Mouse (Mus musculus) forebrain, embryonic 10.5 days (tissue): ENCODE results near the gene St8sia2. TPM values are rescaled to one million over a fixed set of nuclear protein-coding genes. Genes with fewer than 3 reads are reported as not detected.
A peak's percentile ranks its signal among the peaks of the same experiment; 100 is the strongest.
"Not testable (repeated sequence)": the region's sequence is repeated elsewhere in the genome, so short reads cannot be mapped to it uniquely, and the experiment has no call there.

Experiments
- DNase-seq: peaks from one replicate; pipeline ENCODE4 v3.0.0-alpha.2; 2017; ENCODE audit warnings: low spot score; ENCODE audit errors: extremely low spot score
- H3K27ac ChIP-seq: fragments of 300-500 bp; sonication (generic); 2 replicates; pipeline ENCODE4 v1.5.1; 2016; ENCODE audit warnings: mild to moderate bottlenecking
- H3K27me3 ChIP-seq: fragments of 300-500 bp; sonication (generic); 2 replicates; pipeline ENCODE4 v1.6.1; 2016; ENCODE audit warnings: mild to moderate bottlenecking; ENCODE audit not compliant: poor library complexity, severe bottlenecking
- H3K36me3 ChIP-seq: fragments of 300-500 bp; sonication (generic); replicated peaks from 2 replicates; pipeline ENCODE4 v1.6.1; 2016; ENCODE audit warnings: mild to moderate bottlenecking, moderate library complexity
- H3K4me1 ChIP-seq: fragments of 300-500 bp; sonication (generic); 2 replicates; pipeline ENCODE4 v1.6.1; 2016
- H3K4me3 ChIP-seq: fragments of 300-500 bp; sonication (generic); 2 replicates; pipeline ENCODE4 v1.5.1; 2016; ENCODE audit warnings: mild to moderate bottlenecking, moderate library complexity
- H3K9me3 ChIP-seq: fragments of 300-500 bp; sonication (generic); 2 replicates; pipeline ENCODE4 v1.6.1; 2016; ENCODE audit warnings: mild to moderate bottlenecking, moderate library complexity
- WGBS: fragments of 180-500 bp; shearing (Covaris S2); methylation state at CpG from one replicate; pipeline ENCODE4 v1.1.7; 2016; 5-methylcytosine and 5-hydroxymethylcytosine counted together
- polyA plus RNA-seq: library from polyadenylated mRNA; unstranded; fragments of >200 nt; fragmentation: Nextera tagmentation; extraction: Ambion mirVana; gene quantifications from 2 replicates; pipeline ENCODE4 v1.2.1, GENCODE M21; 2016

Gene St8sia2
- polyA plus RNA-seq, 1 experiment from 2014 or later = 12.4 TPM

DNA sequence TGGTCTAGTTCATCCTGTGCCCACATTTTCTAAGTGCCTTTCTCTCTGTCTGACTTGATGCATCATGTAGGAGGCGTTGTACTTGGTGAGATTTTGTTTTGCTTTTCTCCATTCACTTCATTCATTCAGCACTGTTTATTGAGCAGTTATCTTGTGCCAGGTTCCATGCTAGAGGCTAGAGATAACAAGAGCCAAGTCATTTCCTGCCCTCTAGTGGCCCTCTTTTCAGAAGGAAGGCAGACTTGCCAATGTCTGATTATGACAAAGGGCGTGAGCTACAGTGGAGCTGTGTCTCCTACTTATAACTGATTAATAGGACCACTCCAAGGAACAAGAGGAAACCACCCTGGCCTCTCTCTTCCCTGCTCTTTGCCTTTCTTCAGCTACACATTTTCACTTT is 3.1 kb upstream of the St8sia2 start:
- H3K36me3 ChIP-seq = no peaks in the 10 kb centered on the region
- no peak overlapping the region for H3K4me3 ChIP-seq
- no peaks in the 10 kb centered on the region for H3K9me3 ChIP-seq
- no peak for DNase-seq
- H3K27ac ChIP-seq = no peak overlapping the region
- peaks cover 17% of the 10 kb centered on the region for H3K4me1 ChIP-seq
- H3K27me3 ChIP-seq = peaks cover 45% of the 10 kb centered on the region
- 90% methylated on average over 2 of the region's 2 CpGs for WGBS

GRCm38 (mm10) chr7:74012858-74013600 is 461 bp downstream of the St8sia2 start:
- WGBS = under 1% methylated on average over 70 of the region's 70 CpGs
- H3K4me1 ChIP-seq = peaks cover 43% of the 10 kb centered on the region
- H3K4me3 ChIP-seq = peak overlapping the region; percentile 86
- peaks cover 50% of the 10 kb centered on the region for H3K27me3 ChIP-seq
- H3K9me3 ChIP-seq = no peaks in the 10 kb centered on the region
- peak; percentile 67 for DNase-seq
- H3K27ac ChIP-seq = peak overlapping the region; percentile 96
- no peaks in the 10 kb centered on the region for H3K36me3 ChIP-seq

- H3K4me1 ChIP-seq = peaks cover 52% of the 10 kb centered on the region
- no peaks in the 10 kb centered on the region for H3K36me3 ChIP-seq
- 3% methylated on average over 43 of the region's 43 CpGs for WGBS
These were observed 1.3 kb downstream of the St8sia2 start for GRCm38 (mm10) chr7:74011976-74012857.

DNA sequence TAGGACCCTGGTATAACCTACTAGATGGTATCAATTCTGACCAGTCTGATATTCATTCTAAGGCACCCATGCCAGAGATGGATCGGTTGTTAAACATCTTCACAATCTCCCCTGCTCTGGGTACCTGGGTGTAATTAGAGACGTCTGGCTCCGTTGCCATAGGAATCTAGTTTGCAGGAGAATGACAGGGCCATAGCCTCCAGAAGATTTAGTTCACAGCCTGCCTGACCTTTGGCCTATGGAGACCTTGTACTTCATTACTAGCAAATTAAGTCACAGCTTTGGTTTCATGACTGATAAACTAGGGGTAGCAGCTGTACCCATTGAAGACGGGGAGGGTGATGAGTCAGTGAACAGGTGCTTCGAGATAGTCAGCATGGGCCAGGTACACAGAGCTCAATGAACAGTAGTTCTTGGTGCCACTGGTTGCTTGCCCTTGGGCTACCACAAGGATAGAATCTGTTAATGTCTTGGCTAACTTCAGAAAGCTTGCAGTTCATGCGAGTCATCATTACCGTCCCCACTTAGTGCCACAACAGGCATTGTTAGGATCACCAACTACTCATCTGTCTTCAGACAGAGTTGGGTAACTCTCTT is 4.4 kb downstream of the St8sia2 start:
- Histone ChIP-seq H3K27me3 (peaks cover 21% of the 10 kb centered on the region), H3K4me3 (no peak overlapping the region), H3K36me3 (peaks cover 4% of the 10 kb centered on the region; the same call in 1 of the 2 replicates), H3K27ac (no peak overlapping the region), H3K4me1 (peaks cover 75% of the 10 kb centered on the region), H3K9me3 (no peaks in the 10 kb centered on the region)
- no peak for DNase-seq
- 51% methylated on average over 7 of the region's 7 CpGs for WGBS

More at GRCm38 (mm10) chr7:74011976-74012857, 1.3 kb downstream of the St8sia2 start:
- Histone ChIP-seq H3K27me3 (peaks cover 46% of the 10 kb centered on the region), H3K4me3 (peak overlapping the region; percentile 86), H3K27ac (peak overlapping the region; percentile 96), H3K9me3 (no peaks in the 10 kb centered on the region)
- DNase-seq = no peak

DNA sequence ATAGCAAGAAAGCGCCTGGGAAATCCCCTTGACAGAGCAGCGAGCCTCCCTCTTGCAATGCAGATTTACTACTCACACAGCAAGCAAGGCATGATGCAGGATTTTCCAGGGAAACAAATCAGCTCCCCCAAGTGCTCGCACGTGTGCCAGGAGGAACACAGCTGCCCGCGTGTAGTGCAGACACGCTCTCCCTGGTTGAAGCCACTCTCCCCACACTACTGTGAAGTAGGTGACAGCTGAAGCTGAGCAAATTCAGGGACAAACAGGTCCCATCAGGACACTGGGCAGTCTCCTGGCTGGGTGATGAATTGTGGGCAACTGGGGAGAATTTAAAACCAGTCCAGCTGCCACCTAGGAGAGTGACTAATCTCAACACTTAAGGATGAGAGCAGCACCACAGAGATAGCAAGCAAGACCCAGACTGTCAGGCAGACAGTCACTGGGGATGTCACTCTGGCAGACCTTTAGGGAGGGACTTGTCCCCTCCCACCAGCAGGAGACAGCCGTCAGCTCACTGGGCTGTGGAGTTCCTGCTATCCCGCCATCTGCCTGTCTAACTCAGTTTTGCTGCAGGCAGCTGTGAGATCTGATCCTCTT is 6.6 kb downstream of the St8sia2 start:
- H3K9me3 ChIP-seq = no peaks in the 10 kb centered on the region
- peaks cover 67% of the 10 kb centered on the region for H3K4me1 ChIP-seq
- H3K4me3 ChIP-seq = no peak overlapping the region
- peaks cover 6% of the 10 kb centered on the region; the same call in 1 of the 2 replicates for H3K36me3 ChIP-seq
- H3K27ac ChIP-seq = peak overlapping the region; percentile 63
- peaks cover 13% of the 10 kb centered on the region for H3K27me3 ChIP-seq
- no peak for DNase-seq
- WGBS = 8% methylated on average over 9 of the region's 9 CpGs

- peaks cover 62% of the 10 kb centered on the region for H3K4me1 ChIP-seq
- no peak overlapping the region for H3K4me3 ChIP-seq
- DNase-seq = no peak
- WGBS = 3% methylated on average over 1 of the region's 1 CpGs
- no peaks in the 10 kb centered on the region for H3K9me3 ChIP-seq
- H3K27ac ChIP-seq = peak overlapping the region; percentile 63
- H3K36me3 ChIP-seq = peaks cover 6% of the 10 kb centered on the region; the same call in 1 of the 2 replicates
- H3K27me3 ChIP-seq = peaks cover 8% of the 10 kb centered on the region
These were observed 7.1 kb downstream of the St8sia2 start for GRCm38 (mm10) chr7:74006364-74006763.

- no peaks in the 10 kb centered on the region for H3K27me3 ChIP-seq
These were observed 12.6 kb downstream of the St8sia2 start for GRCm38 (mm10) chr7:74000743-74001510.

DNA sequence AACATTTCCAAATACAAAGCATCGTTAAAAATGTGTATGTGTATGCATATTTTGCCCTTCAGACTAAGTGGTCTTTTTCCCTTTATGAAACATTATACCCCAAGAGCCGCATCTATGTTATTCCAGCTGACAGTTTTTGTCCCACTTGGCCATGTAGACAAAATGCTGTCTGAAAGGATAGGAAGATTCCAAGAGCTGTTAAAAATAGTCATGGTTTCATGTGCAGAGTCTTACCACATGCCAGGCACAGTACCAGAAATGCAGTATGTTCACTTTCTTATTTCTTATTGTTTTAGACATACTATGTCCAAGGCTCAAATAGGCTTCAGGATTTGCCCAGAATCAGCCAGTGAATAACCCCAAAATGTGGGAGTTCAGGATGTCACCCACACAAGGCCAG is 24.1 kb downstream of the St8sia2 start:
- H3K36me3 ChIP-seq = peaks cover 18% of the 10 kb centered on the region
- H3K4me3 ChIP-seq = no peak overlapping the region
- no peaks in the 10 kb centered on the region for H3K27me3 ChIP-seq
- 93% methylated on average over 2 of the region's 2 CpGs for WGBS
- no peaks in the 10 kb centered on the region for H3K4me1 ChIP-seq
- no peak overlapping the region for H3K27ac ChIP-seq
- no peak for DNase-seq
- no peaks in the 10 kb centered on the region for H3K9me3 ChIP-seq

More at GRCm38 (mm10) chr7:74000743-74001510, 12.6 kb downstream of the St8sia2 start:
- no peaks in the 10 kb centered on the region for H3K9me3 ChIP-seq
- no peak overlapping the region for H3K27ac ChIP-seq
- H3K4me1 ChIP-seq = peaks cover 16% of the 10 kb centered on the region
- peaks cover 13% of the 10 kb centered on the region for H3K36me3 ChIP-seq
- no peak for DNase-seq
- H3K4me3 ChIP-seq = no peak overlapping the region
- 90% methylated on average over 12 of the region's 12 CpGs for WGBS

DNA sequence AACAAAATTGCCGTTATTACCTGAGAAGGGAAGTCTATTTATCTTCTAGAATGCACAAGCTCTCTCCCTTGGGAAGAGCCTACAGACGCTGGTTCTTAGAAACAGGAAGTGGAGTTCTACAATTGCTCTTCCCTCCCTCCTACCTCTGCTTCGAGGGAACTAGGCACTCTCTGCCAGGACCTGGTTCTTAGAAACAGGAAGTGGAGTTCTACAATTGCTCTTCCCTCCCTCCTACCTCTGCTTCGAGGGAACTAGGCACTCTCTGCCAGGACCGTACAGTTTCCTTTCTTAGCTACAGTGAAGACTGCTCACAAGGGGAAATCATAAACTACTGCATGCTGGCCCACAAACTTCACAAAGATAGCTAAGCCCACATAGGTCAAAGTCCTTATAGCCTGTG is 41.3 kb downstream of the St8sia2 start:
- 77% methylated on average over 5 of the region's 5 CpGs for WGBS
- not testable (repeated sequence) for DNase-seq, H3K4me3 ChIP-seq

GRCm38 (mm10) chr7:73965164-73965563 is 48.3 kb downstream of the St8sia2 start:
- Histone ChIP-seq H3K4me3 (no peak overlapping the region), H3K27me3 (no peaks in the 10 kb centered on the region), H3K27ac (no peak overlapping the region), H3K9me3 (no peaks in the 10 kb centered on the region), H3K36me3 (peaks cover 79% of the 10 kb centered on the region), H3K4me1 (peaks cover 3% of the 10 kb centered on the region; the same call in 1 of the 2 replicates)
- no peak for DNase-seq
- 89% methylated on average over 3 of the region's 3 CpGs for WGBS

More for the DNA sequence above, 41.3 kb downstream of the St8sia2 start:
- H3K27ac ChIP-seq, H3K27me3 ChIP-seq, H3K4me1 ChIP-seq, H3K9me3 ChIP-seq: not testable (repeated sequence)
- H3K36me3 ChIP-seq = peaks cover 55% of the 10 kb centered on the region

GRCm38 (mm10) chr7:73962431-73962830 is 51.1 kb downstream of the St8sia2 start:
- H3K4me3 ChIP-seq = no peak overlapping the region
- 86% methylated on average over 5 of the region's 5 CpGs for WGBS
- peaks cover 3% of the 10 kb centered on the region; the same call in 1 of the 2 replicates for H3K4me1 ChIP-seq
- no peaks in the 10 kb centered on the region for H3K27me3 ChIP-seq
- H3K9me3 ChIP-seq = no peaks in the 10 kb centered on the region
- no peak overlapping the region for H3K27ac ChIP-seq
- no peak for DNase-seq
- H3K36me3 ChIP-seq = peaks cover 91% of the 10 kb centered on the region

- no peaks in the 10 kb centered on the region for H3K9me3 ChIP-seq
- DNase-seq = no peak
- H3K4me1 ChIP-seq = no peaks in the 10 kb centered on the region
- H3K27me3 ChIP-seq = no peaks in the 10 kb centered on the region
- 70% methylated on average over 5 of the region's 5 CpGs for WGBS
- no peak overlapping the region for H3K27ac ChIP-seq
- peaks cover 81% of the 10 kb centered on the region for H3K36me3 ChIP-seq
- no peak overlapping the region for H3K4me3 ChIP-seq
These were observed 59.0 kb downstream of the St8sia2 start for GRCm38 (mm10) chr7:73954441-73954840.
